ENCODE assay signal across 8 mouse cellular contexts in genomic region chrX:93631657-93632449, GRCm38 (mm10). TPM values are rescaled to one million over a fixed set of nuclear protein-coding genes. Genes with fewer than 3 reads are reported as not detected.
A peak's percentile ranks its signal among the peaks of the same experiment; 100 is the strongest.
DNase-seq lines count a peak whose midpoint lies in the region; ATAC-seq lines count a peak whose summit lies in the region.

Gene Pola1, minus strand, starts transcription at chrX:93632155.

- 15% methylated on average over 53 of the region's 53 CpGs for WGBS in forebrain, embryonic 10.5 days
- WGBS in heart, embryonic 16.5 days, result 9% methylated on average over 51 of the region's 53 CpGs
- WGBS in liver, embryonic 15.5 days (ENCODE audit: insufficient replicate concordance), result 15% methylated on average over 53 of the region's 53 CpGs
- 17% methylated on average over 53 of the region's 53 CpGs for WGBS in neural tube, embryonic 12.5 days

- H3K27me3 ChIP-seq in forebrain, embryonic 10.5 days (ENCODE audit: poor library complexity, severe bottlenecking), result peaks cover 5% of the 10 kb centered on the region; the same call in 1 of the 2 replicates
- no peaks in the 10 kb centered on the region for H3K27me3 ChIP-seq in heart, embryonic 16.5 days (ENCODE audit: control insufficient read depth, insufficient read depth, low read length)
- H3K27me3 ChIP-seq in liver, embryonic 15.5 days, result no peaks in the 10 kb centered on the region
- no peaks in the 10 kb centered on the region for H3K27me3 ChIP-seq in neural tube, embryonic 12.5 days (replicated peaks)

- H3K4me2 ChIP-seq in heart, embryonic 16.5 days (ENCODE audit: low read depth, low read length), result peak within 1 kb of the TSS; percentile 70
- H3K4me2 ChIP-seq in liver, embryonic 15.5 days, result peak within 1 kb of the TSS; percentile 68
- H3K4me2 ChIP-seq in neural tube, embryonic 12.5 days (replicated peaks), result peak within 1 kb of the TSS; percentile 59

- ATAC-seq in CD4-positive, CD25-positive, alpha-beta regulatory T cell, adult 4 months, result peak; percentile 97
- peak; percentile 97 for ATAC-seq in heart, embryonic 16.5 days (replicated peaks; ENCODE audit: extremely low read depth, insufficient read depth, low FRiP score)
- peak; percentile 98 for ATAC-seq in liver, embryonic 15.5 days (ENCODE audit: insufficient read depth)
- ATAC-seq in neural tube, embryonic 12.5 days (ENCODE audit: low FRiP score, low read depth), result peak; percentile 100

- H3K4me1 ChIP-seq in forebrain, embryonic 10.5 days, result peaks cover 11% of the 10 kb centered on the region; the same call in 1 of the 2 replicates
- peaks cover 3% of the 10 kb centered on the region for H3K4me1 ChIP-seq in heart, embryonic 16.5 days (ENCODE audit: control insufficient read depth, insufficient read depth, low read length)
- H3K4me1 ChIP-seq in liver, embryonic 15.5 days (replicated peaks), result peaks cover 5% of the 10 kb centered on the region
- H3K4me1 ChIP-seq in neural tube, embryonic 12.5 days, result no peaks in the 10 kb centered on the region

- no peaks in the 10 kb centered on the region for H3K9me3 ChIP-seq in forebrain, embryonic 10.5 days
- no peaks in the 10 kb centered on the region for H3K9me3 ChIP-seq in heart, embryonic 16.5 days (replicated peaks; ENCODE audit: control insufficient read depth, low read length)
- H3K9me3 ChIP-seq in liver, embryonic 15.5 days (replicated peaks), result no peaks in the 10 kb centered on the region
- H3K9me3 ChIP-seq in neural tube, embryonic 12.5 days, result no peaks in the 10 kb centered on the region

- no peaks in the 10 kb centered on the region for H3K36me3 ChIP-seq in forebrain, embryonic 10.5 days (replicated peaks)
- no peaks in the 10 kb centered on the region for H3K36me3 ChIP-seq in heart, embryonic 16.5 days (ENCODE audit: control insufficient read depth, insufficient read depth)
- H3K36me3 ChIP-seq in liver, embryonic 15.5 days (replicated peaks), result no peaks in the 10 kb centered on the region
- H3K36me3 ChIP-seq in neural tube, embryonic 12.5 days, result no peaks in the 10 kb centered on the region

- H3K9ac ChIP-seq in heart, embryonic 16.5 days (ENCODE audit: low read length), result peak within 1 kb of the TSS; percentile 71
- peak within 1 kb of the TSS; percentile 64 for H3K9ac ChIP-seq in liver, embryonic 15.5 days
- H3K9ac ChIP-seq in neural tube, embryonic 12.5 days, result peak within 1 kb of the TSS; percentile 40; the same call in 1 of the 2 replicates

- H3K27ac ChIP-seq in forebrain, embryonic 10.5 days, result peak within 1 kb of the TSS; percentile 88
- H3K27ac ChIP-seq in heart, embryonic 16.5 days (ENCODE audit: low read length), result peak within 1 kb of the TSS; percentile 51
- H3K27ac ChIP-seq in liver, embryonic 15.5 days (replicated peaks), result peak within 1 kb of the TSS; percentile 67
- no peak within 1 kb of the TSS for H3K27ac ChIP-seq in neural tube, embryonic 12.5 days

- H3K4me3 ChIP-seq in forebrain, embryonic 10.5 days, result peak within 1 kb of the TSS; percentile 61
- peak within 1 kb of the TSS; percentile 66 for H3K4me3 ChIP-seq in heart, embryonic 16.5 days (ENCODE audit: low read length)
- H3K4me3 ChIP-seq in liver, embryonic 15.5 days (replicated peaks), result peak within 1 kb of the TSS; percentile 69
- peak within 1 kb of the TSS; percentile 47 for H3K4me3 ChIP-seq in neural tube, embryonic 12.5 days

- peak; percentile 63 for DNase-seq in c-Kit-negative CD71-positive TER-119-positive erythroid progenitor cells, embryonic 14.5 days (ENCODE audit: low read depth, low spot score)
- peak; percentile 84 for DNase-seq in forebrain, embryonic 10.5 days (ENCODE audit: extremely low spot score, low spot score)
- peak; percentile 89 to 91 for DNase-seq in kidney, postnatal 36 days
- peak; percentile 69 for DNase-seq in telencephalon, adult 2 months (ENCODE audit: low read depth, low spot score)

RNA-seq across cellular contexts. Expression of gene Pola1, which starts in this region (rescaled TPM):
- polyA plus RNA-seq in CD4-positive, CD25-positive, alpha-beta regulatory T cell, adult 4 months (2017; shearing (Covaris generic)), result 1 to 10 TPM; 8.1 to 8.6 TPM
- 28.4 and 30.7 TPM in 2 replicates for polyA plus RNA-seq in forebrain, embryonic 10.5 days (2016; fragmentation: Nextera tagmentation; extraction: Ambion mirVana)
- 10.5 and 11.6 TPM in 2 replicates for polyA plus RNA-seq in heart, embryonic 16.5 days (2015; fragmentation: Nextera tagmentation; extraction: Ambion mirVana)
- 14.4 and 14.5 TPM in 2 replicates for polyA plus RNA-seq in liver, embryonic 15.5 days (2015; fragmentation: Nextera tagmentation; extraction: Ambion mirVana)
- polyA plus RNA-seq in neural tube, embryonic 12.5 days (2016; fragmentation: Nextera tagmentation; extraction: Ambion mirVana), result 12.7 and 14.0 TPM in 2 replicates
